Mouse (Mus musculus): ENCODE measurements around the gene Prm3. TPM values are rescaled to one million over a fixed set of nuclear protein-coding genes. Genes with fewer than 3 reads are reported as not detected.

Gene Prm3
- polyA plus RNA-seq, 1 experiment = not detected

GRCm38 (mm10) chr16:10786288-10786687 lies 4.4 kb downstream of the Prm3 start:
- H3K4me3 ChIP-seq (replicated peaks) = peak overlapping the region; percentile 90
- H3K4me1 ChIP-seq (ENCODE audit: control insufficient read depth) = peaks cover 26% of the 10 kb centered on the region
- H3K27me3 ChIP-seq (ENCODE audit: control insufficient read depth) = peaks cover 47% of the 10 kb centered on the region
- no peak for TF ChIP-seq TAL1 (IDR thresholded peaks at IDR 0.05; ENCODE audit: low read length)
- TF ChIP-seq GATA1 (IDR thresholded peaks at IDR 0.05; ENCODE audit: low read length) = no peak
- H3K36me3 ChIP-seq (ENCODE audit: control insufficient read depth) = no peaks in the 10 kb centered on the region
- peaks cover 7% of the 10 kb centered on the region; the same call in 1 of the 2 replicates for H3K9me3 ChIP-seq (ENCODE audit: control insufficient read depth, low read length)

- Histone ChIP-seq H3K27me3 (ENCODE audit: control insufficient read depth) (peaks cover 51% of the 10 kb centered on the region), H3K4me3 (replicated peaks) (peak within 1 kb of the TSS; percentile 90), H3K36me3 (ENCODE audit: control insufficient read depth) (no peaks in the 10 kb centered on the region), H3K9me3 (ENCODE audit: control insufficient read depth, low read length) (peaks cover 7% of the 10 kb centered on the region; the same call in 1 of the 2 replicates), H3K4me1 (ENCODE audit: control insufficient read depth) (peaks cover 26% of the 10 kb centered on the region)
- TF ChIP-seq GATA1 (IDR thresholded peaks at IDR 0.05; ENCODE audit: low read length) (no peak), TAL1 (IDR thresholded peaks at IDR 0.05; ENCODE audit: low read length) (no peak)
Observed at GRCm38 (mm10) chr16:10785371-10786231, 5.1 kb downstream of the Prm3 start, which contains the start of gene Socs1. TSS of gene Socs1 (minus strand) at chr16:10785536.

- Histone ChIP-seq H3K4me1 (ENCODE audit: control insufficient read depth) (peaks cover 26% of the 10 kb centered on the region), H3K4me3 (replicated peaks) (peak overlapping the region; percentile 90), H3K36me3 (ENCODE audit: control insufficient read depth) (no peaks in the 10 kb centered on the region), H3K9me3 (ENCODE audit: control insufficient read depth, low read length) (peaks cover 7% of the 10 kb centered on the region; the same call in 1 of the 2 replicates), H3K27me3 (ENCODE audit: control insufficient read depth) (peaks cover 51% of the 10 kb centered on the region)
- TF ChIP-seq TAL1 (IDR thresholded peaks at IDR 0.05; ENCODE audit: low read length) = no peak
- TF ChIP-seq GATA1 (IDR thresholded peaks at IDR 0.05; ENCODE audit: low read length) = no peak
Observed at GRCm38 (mm10) chr16:10784793-10785370, 5.8 kb downstream of the Prm3 start.

GRCm38 (mm10) chr16:10783883-10784792 lies 6.6 kb downstream of the Prm3 start:
- H3K9me3 ChIP-seq (ENCODE audit: control insufficient read depth, low read length) = peaks cover 7% of the 10 kb centered on the region; the same call in 1 of the 2 replicates
- TF ChIP-seq GATA1 (IDR thresholded peaks at IDR 0.05; ENCODE audit: low read length) (no peak), TAL1 (IDR thresholded peaks at IDR 0.05; ENCODE audit: low read length) (no peak)
- peaks cover 26% of the 10 kb centered on the region for H3K4me1 ChIP-seq (ENCODE audit: control insufficient read depth)
- H3K4me3 ChIP-seq (replicated peaks) = peak overlapping the region; percentile 90
- H3K36me3 ChIP-seq (ENCODE audit: control insufficient read depth) = no peaks in the 10 kb centered on the region
- peaks cover 51% of the 10 kb centered on the region for H3K27me3 ChIP-seq (ENCODE audit: control insufficient read depth)

GRCm38 (mm10) chr16:10783451-10783850 lies 7.3 kb downstream of the Prm3 start:
- Histone ChIP-seq H3K9me3 (ENCODE audit: control insufficient read depth, low read length) (peaks cover 7% of the 10 kb centered on the region; the same call in 1 of the 2 replicates), H3K36me3 (ENCODE audit: control insufficient read depth) (no peaks in the 10 kb centered on the region), H3K27me3 (ENCODE audit: control insufficient read depth) (peaks cover 50% of the 10 kb centered on the region), H3K4me1 (ENCODE audit: control insufficient read depth) (peaks cover 26% of the 10 kb centered on the region), H3K4me3 (replicated peaks) (no peak overlapping the region)
- TF ChIP-seq GATA1 (IDR thresholded peaks at IDR 0.05; ENCODE audit: low read length) (no peak), TAL1 (IDR thresholded peaks at IDR 0.05; ENCODE audit: low read length) (no peak)

DNA sequence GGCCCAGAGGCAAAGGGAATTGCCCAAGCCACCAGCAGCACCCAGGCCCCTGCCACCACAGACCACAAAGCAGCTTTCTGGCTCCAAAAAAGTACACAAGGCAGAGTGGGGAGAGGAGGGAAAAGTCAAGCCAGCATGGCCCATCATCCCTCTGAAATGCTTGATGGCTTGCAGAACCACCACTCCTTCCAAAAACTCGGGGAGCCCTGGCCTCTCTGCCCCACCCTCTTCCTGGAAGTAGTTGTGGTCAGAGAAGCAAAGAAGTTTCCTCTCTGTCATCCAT lies 7.6 kb downstream of the Prm3 start:
- H3K36me3 ChIP-seq (ENCODE audit: control insufficient read depth) = no peaks in the 10 kb centered on the region
- H3K9me3 ChIP-seq (ENCODE audit: control insufficient read depth, low read length) = peaks cover 7% of the 10 kb centered on the region; the same call in 1 of the 2 replicates
- TF ChIP-seq TAL1 (IDR thresholded peaks at IDR 0.05; ENCODE audit: low read length) (no peak), GATA1 (IDR thresholded peaks at IDR 0.05; ENCODE audit: low read length) (no peak)
- H3K4me3 ChIP-seq (replicated peaks) = no peak overlapping the region
- peaks cover 26% of the 10 kb centered on the region for H3K4me1 ChIP-seq (ENCODE audit: control insufficient read depth)
- H3K27me3 ChIP-seq (ENCODE audit: control insufficient read depth) = peaks cover 46% of the 10 kb centered on the region

- peaks cover 45% of the 10 kb centered on the region for H3K27me3 ChIP-seq (ENCODE audit: control insufficient read depth)
- H3K4me3 ChIP-seq (replicated peaks) = no peak overlapping the region
Observed at GRCm38 (mm10) chr16:10782377-10783151, 8.2 kb downstream of the Prm3 start.

GRCm38 (mm10) chr16:10781862-10782371 lies 8.8 kb downstream of the Prm3 start:
- Histone ChIP-seq H3K4me3 (replicated peaks) (no peak overlapping the region), H3K4me1 (ENCODE audit: control insufficient read depth) (peaks cover 26% of the 10 kb centered on the region), H3K27me3 (ENCODE audit: control insufficient read depth) (peaks cover 45% of the 10 kb centered on the region), H3K36me3 (ENCODE audit: control insufficient read depth) (no peaks in the 10 kb centered on the region), H3K9me3 (ENCODE audit: control insufficient read depth, low read length) (peaks cover 7% of the 10 kb centered on the region; the same call in 1 of the 2 replicates)
- TF ChIP-seq TAL1 (IDR thresholded peaks at IDR 0.05; ENCODE audit: low read length) (no peak), GATA1 (IDR thresholded peaks at IDR 0.05; ENCODE audit: low read length) (no peak)

More at GRCm38 (mm10) chr16:10782377-10783151, 8.2 kb downstream of the Prm3 start:
- no peak for TF ChIP-seq TAL1 (IDR thresholded peaks at IDR 0.05; ENCODE audit: low read length)
- no peak for TF ChIP-seq GATA1 (IDR thresholded peaks at IDR 0.05; ENCODE audit: low read length)
- peaks cover 7% of the 10 kb centered on the region; the same call in 1 of the 2 replicates for H3K9me3 ChIP-seq (ENCODE audit: control insufficient read depth, low read length)
- H3K36me3 ChIP-seq (ENCODE audit: control insufficient read depth) = no peaks in the 10 kb centered on the region
- peaks cover 26% of the 10 kb centered on the region for H3K4me1 ChIP-seq (ENCODE audit: control insufficient read depth)
